Mouse (Mus musculus): ENCODE measurements around the gene Ccdc80.

DNA sequence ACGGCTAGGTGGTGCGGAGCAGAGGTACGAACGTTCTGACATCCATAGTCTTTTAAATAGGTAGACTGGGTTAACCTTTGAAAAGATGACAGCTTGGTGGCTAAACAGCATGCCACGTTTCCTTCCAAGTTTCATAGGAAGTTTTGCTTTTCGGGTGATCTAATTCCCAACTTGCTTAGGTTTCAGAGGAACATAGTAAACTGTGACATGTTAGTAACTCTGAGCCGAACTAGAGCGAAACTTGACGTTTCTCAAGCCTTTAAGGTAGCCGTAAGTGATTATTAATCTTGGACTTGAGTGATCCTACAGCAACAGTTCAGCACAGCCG, 66.2 kb downstream of the Ccdc80 start:
- no peak for TF ChIP-seq CTCF (IDR thresholded peaks at IDR 0.05; ENCODE audit: borderline replicate concordance, insufficient read depth, low read length)
- TF ChIP-seq POLR2A (IDR thresholded peaks at IDR 0.05; ENCODE audit: low read depth, low read length): no peak

Measured in embryonic fibroblast, embryonic 13.5 days (primary cell).